Mouse (Mus musculus) small intestine, adult 2 months (tissue): ENCODE results near the gene Rfx4.

Experiments
- CTCF ChIP-seq: fragments of 200-500 bp; IDR thresholded peaks from 2 replicates; pipeline ENCODE4 v1.5.1; 2012; ENCODE audit warnings: low read depth, mild to moderate bottlenecking, control low read depth, inconsistent platforms, low read length, moderate library complexity, mixed read lengths; ENCODE audit not compliant: insufficient replicate concordance, insufficient read length; ENCODE audit errors: extremely low read depth
- POLR2A ChIP-seq: fragments of 200-500 bp; IDR thresholded peaks from 2 replicates; pipeline ENCODE4 v1.6.1; 2012; ENCODE audit warnings: low read depth, mild to moderate bottlenecking, control low read depth, inconsistent platforms, low read length, moderate library complexity

GRCm38 (mm10) chr10:84706543-84706942 lies 49.3 kb upstream of the Rfx4 start:
- TF ChIP-seq CTCF (no peak), POLR2A (no peak)
